Mouse (Mus musculus) MEL (cell line): ENCODE results near the gene Gm20390. TPM values are rescaled to one million over a fixed set of nuclear protein-coding genes. Genes with fewer than 3 reads are reported as not detected.

Source experiments
- DNase-seq: peaks from one replicate; pipeline ENCODE4 v3.0.0; 2011; ENCODE audit warnings: low read depth, low spot score
- H3K27ac ChIP-seq: 2 replicates; pipeline ENCODE4 v1.5.1; 2012; ENCODE audit warnings: low read depth, mild to moderate bottlenecking, control low read depth, low read length, moderate library complexity; ENCODE audit not compliant: control insufficient read depth
- H3K27me3 ChIP-seq, 2 experiments: fragments of 150-350 bp in 1 of 2; sonication (generic) in 1 of 2; 2 replicates each; pipeline ENCODE4 v1.6.1; 2012; ENCODE audit warnings: low read length in 2 of 2, mild to moderate bottlenecking in 2 of 2, improper control_type of control experiment in 1 of 2, moderate library complexity in 1 of 2; ENCODE audit not compliant: insufficient read depth in 2 of 2, control insufficient read depth in 1 of 2
- H3K36me3 ChIP-seq, 2 experiments: 2 replicates each; pipeline ENCODE4 v1.6.1; 2012 to 2014; ENCODE audit warnings: low read length in 2 of 2, improper control_type of control experiment in 1 of 2, inconsistent platforms in 1 of 2, mild to moderate bottlenecking in 1 of 2; ENCODE audit not compliant: insufficient read depth in 2 of 2, control insufficient read depth in 1 of 2
- H3K4me1 ChIP-seq, 2 experiments: fragments of 150-350 bp in 1 of 2; sonication (generic) in 1 of 2; 2 replicates each; pipeline ENCODE4 v1.6.1; 2012; ENCODE audit warnings: low read length in 2 of 2, improper control_type of control experiment in 1 of 2, mild to moderate bottlenecking in 1 of 2; ENCODE audit not compliant: insufficient read depth in 2 of 2, control insufficient read depth in 1 of 2
- H3K4me3 ChIP-seq, 2 experiments: fragments of 150-350 bp in 1 of 2; sonication (generic) in 1 of 2; 2 replicates each; pipeline ENCODE4 v1.5.1; 2012; ENCODE audit warnings: low read depth in 2 of 2, low read length in 2 of 2, mild to moderate bottlenecking in 2 of 2, moderate library complexity in 2 of 2, control low read depth in 1 of 2, improper control_type of control experiment in 1 of 2; ENCODE audit not compliant: control insufficient read depth in 1 of 2, insufficient read depth in 1 of 2
- H3K79me2 ChIP-seq: 2 replicates; pipeline ENCODE4 v1.6.1; 2012; ENCODE audit warnings: mild to moderate bottlenecking, low read length, moderate library complexity; ENCODE audit not compliant: control insufficient read depth, poor library complexity, insufficient read depth
- H3K9ac ChIP-seq: 2 replicates; pipeline ENCODE4 v1.6.1; 2012; ENCODE audit warnings: low read depth, mild to moderate bottlenecking, control low read depth, low read length, moderate library complexity; ENCODE audit not compliant: control insufficient read depth, poor library complexity, severe bottlenecking
- H3K9me3 ChIP-seq: fragments of 150-350 bp; sonication (generic); replicated peaks from 2 replicates; pipeline ENCODE4 v1.6.1; 2012; ENCODE audit warnings: mild to moderate bottlenecking, low read length, improper control_type of control experiment, moderate library complexity; ENCODE audit not compliant: insufficient read depth
- BHLHE40 ChIP-seq: IDR thresholded peaks from 2 replicates; pipeline ENCODE4 v1.6.1; 2012; ENCODE audit warnings: low read depth, mild to moderate bottlenecking, inconsistent platforms, low read length, improper control_type of control experiment, borderline replicate concordance
- CHD1 ChIP-seq: IDR thresholded peaks from 2 replicates; pipeline ENCODE4 v1.6.1; 2012; ENCODE audit warnings: low read depth, mild to moderate bottlenecking, inconsistent platforms, low read length, improper control_type of control experiment
- CHD2 ChIP-seq: IDR thresholded peaks from 2 replicates; pipeline ENCODE4 v1.6.1; 2011; ENCODE audit warnings: low read length, improper control_type of control experiment
- CTCF ChIP-seq, 3 experiments: IDR thresholded peaks in 2 of 3; conservative IDR thresholded peaks in 1 of 3; 2 replicates each; pipeline ENCODE4 v1.5.1; 2011 to 2012; ENCODE audit warnings: low read length in 3 of 3, low read depth in 2 of 3, mild to moderate bottlenecking in 2 of 3, improper control_type of control experiment in 1 of 3, inconsistent platforms in 1 of 3, mixed read lengths in 1 of 3, moderate library complexity in 1 of 3; ENCODE audit not compliant: control insufficient read depth in 1 of 3, insufficient read depth in 1 of 3, poor library complexity in 1 of 3, severe bottlenecking in 1 of 3
- E2F4 ChIP-seq: IDR thresholded peaks from 2 replicates; pipeline ENCODE4 v1.6.1; 2011; ENCODE audit warnings: low read depth, low read length, improper control_type of control experiment, borderline replicate concordance
- ELF1 ChIP-seq: IDR thresholded peaks from 2 replicates; pipeline ENCODE4 v1.6.1; 2014; ENCODE audit warnings: low read depth, mild to moderate bottlenecking, inconsistent platforms, low read length, improper control_type of control experiment, moderate library complexity
- EP300 ChIP-seq, 2 experiments: IDR thresholded peaks; 2 replicates each; pipeline ENCODE4 v1.6.1; 2011; ENCODE audit warnings: improper control_type of control experiment in 2 of 2, low read length in 2 of 2, low read depth in 1 of 2, mild to moderate bottlenecking in 1 of 2
- ETS1 ChIP-seq: IDR thresholded peaks from 2 replicates; pipeline ENCODE4 v1.6.1; 2012; ENCODE audit warnings: low read depth, mild to moderate bottlenecking, inconsistent platforms, low read length, improper control_type of control experiment, moderate library complexity
- GABPA ChIP-seq: IDR thresholded peaks from 2 replicates; pipeline ENCODE4 v1.6.1; 2012; ENCODE audit warnings: low read depth, mild to moderate bottlenecking, inconsistent platforms, low read length, improper control_type of control experiment, moderate library complexity
- GATA1 ChIP-seq: IDR thresholded peaks from 2 replicates; pipeline ENCODE4 v1.6.1; 2011; ENCODE audit warnings: low read depth, low read length, improper control_type of control experiment
- JUND ChIP-seq: IDR thresholded peaks from 2 replicates; pipeline ENCODE4 v1.6.1; 2011; ENCODE audit warnings: low read depth, mild to moderate bottlenecking, improper control_type of control experiment, low read length
- KAT2A ChIP-seq: conservative IDR thresholded peaks from 2 replicates; pipeline ENCODE4 v1.6.1; 2012; ENCODE audit warnings: low read depth, low read length, improper control_type of control experiment, inconsistent platforms
- MAFK ChIP-seq: IDR thresholded peaks from 2 replicates; pipeline ENCODE4 v1.6.1; 2011; ENCODE audit warnings: low read depth, mild to moderate bottlenecking, low read length, improper control_type of control experiment, borderline replicate concordance
- MAZ ChIP-seq: IDR thresholded peaks from 2 replicates; pipeline ENCODE4 v1.6.1; 2012; ENCODE audit warnings: low read depth, mild to moderate bottlenecking, inconsistent platforms, low read length, improper control_type of control experiment
- MEF2A ChIP-seq: IDR thresholded peaks from 2 replicates; pipeline ENCODE4 v1.6.1; 2014; ENCODE audit warnings: low read depth, mild to moderate bottlenecking, inconsistent platforms, low read length, improper control_type of control experiment; ENCODE audit not compliant: poor library complexity, insufficient replicate concordance, severe bottlenecking; ENCODE audit errors: extremely low read depth
- MYC ChIP-seq: IDR thresholded peaks from 2 replicates; pipeline ENCODE4 v1.6.1; 2011; ENCODE audit warnings: low read depth, mild to moderate bottlenecking, low read length, improper control_type of control experiment, moderate library complexity
- NRF1 ChIP-seq: IDR thresholded peaks from 2 replicates; pipeline ENCODE4 v1.6.1; 2014; ENCODE audit warnings: low read depth, mild to moderate bottlenecking, inconsistent platforms, low read length, improper control_type of control experiment, moderate library complexity; ENCODE audit not compliant: poor library complexity, insufficient read depth, severe bottlenecking
- POLR2A ChIP-seq, 2 experiments: IDR thresholded peaks; 2 replicates each; pipeline ENCODE4 v1.6.1; 2011 to 2012; ENCODE audit warnings: low read length in 2 of 2, mild to moderate bottlenecking in 2 of 2, control low read depth in 1 of 2, improper control_type of control experiment in 1 of 2, low read depth in 1 of 2, moderate library complexity in 1 of 2; ENCODE audit not compliant: control insufficient read depth in 1 of 2, insufficient read depth in 1 of 2, poor library complexity in 1 of 2
- POLR2AphosphoS2 ChIP-seq: IDR thresholded peaks from 2 replicates; pipeline ENCODE4 v1.6.1; 2011; ENCODE audit warnings: low read length, improper control_type of control experiment
- POLR2AphosphoS5 ChIP-seq: IDR thresholded peaks from 2 replicates; pipeline ENCODE4 v1.6.1; 2012; ENCODE audit warnings: low read depth, borderline replicate concordance, mild to moderate bottlenecking, inconsistent platforms, low read length, moderate library complexity, mixed read lengths
- RAD21 ChIP-seq: IDR thresholded peaks from 2 replicates; pipeline ENCODE4 v1.6.1; 2011; ENCODE audit warnings: mild to moderate bottlenecking, low read depth, low read length, improper control_type of control experiment
- RCOR1 ChIP-seq: IDR thresholded peaks from 2 replicates; pipeline ENCODE4 v1.6.1; 2012; ENCODE audit warnings: low read depth, mild to moderate bottlenecking, inconsistent platforms, low read length, improper control_type of control experiment
- SMC3 ChIP-seq: IDR thresholded peaks from 2 replicates; pipeline ENCODE4 v1.6.1; 2011; ENCODE audit warnings: low read depth, low read length, improper control_type of control experiment
- TAL1 ChIP-seq: IDR thresholded peaks from 2 replicates; pipeline ENCODE4 v1.6.1; 2012; ENCODE audit warnings: mild to moderate bottlenecking, inconsistent platforms, low read length, moderate library complexity, mixed read lengths
- TBP ChIP-seq: IDR thresholded peaks from 2 replicates; pipeline ENCODE4 v1.8.0; 2011; ENCODE audit warnings: low read depth, low read length, improper control_type of control experiment
- TCF12 ChIP-seq: IDR thresholded peaks from 2 replicates; pipeline ENCODE4 v1.6.1; 2014; ENCODE audit warnings: low read depth, mild to moderate bottlenecking, inconsistent platforms, low read length, improper control_type of control experiment, moderate library complexity
- UBTF ChIP-seq: IDR thresholded peaks from 2 replicates; pipeline ENCODE4 v1.6.1; 2012; ENCODE audit warnings: low read depth, mild to moderate bottlenecking, inconsistent platforms, low read length, improper control_type of control experiment, moderate library complexity, borderline replicate concordance; ENCODE audit not compliant: insufficient read depth
- USF1 ChIP-seq: IDR thresholded peaks from 2 replicates; pipeline ENCODE4 v1.6.1; 2014; ENCODE audit warnings: low read depth, mild to moderate bottlenecking, inconsistent platforms, low read length, improper control_type of control experiment, moderate library complexity
- USF2 ChIP-seq, 2 experiments: IDR thresholded peaks; 2 replicates each; pipeline ENCODE4 v1.6.1; 2011 to 2012; ENCODE audit warnings: improper control_type of control experiment in 2 of 2, low read length in 2 of 2, borderline replicate concordance in 1 of 2, inconsistent platforms in 1 of 2, low read depth in 1 of 2, mild to moderate bottlenecking in 1 of 2; ENCODE audit not compliant: insufficient read depth in 1 of 2
- ZC3H11A ChIP-seq: IDR thresholded peaks from 2 replicates; pipeline ENCODE4 v1.6.1; 2012; ENCODE audit warnings: low read depth, mild to moderate bottlenecking, inconsistent platforms, low read length, improper control_type of control experiment
- ZKSCAN1 ChIP-seq: IDR thresholded peaks from 2 replicates; pipeline ENCODE4 v1.6.1; 2012; ENCODE audit warnings: low read depth, mild to moderate bottlenecking, inconsistent platforms, low read length, improper control_type of control experiment, moderate library complexity
- ZMIZ1 ChIP-seq: IDR thresholded peaks from 2 replicates; pipeline ENCODE4 v1.6.1; 2012; ENCODE audit warnings: low read depth, mild to moderate bottlenecking, inconsistent platforms, low read length, improper control_type of control experiment, moderate library complexity
- ZNF384 ChIP-seq: IDR thresholded peaks from 2 replicates; pipeline ENCODE4 v1.6.1; 2012; ENCODE audit warnings: low read depth, mild to moderate bottlenecking, inconsistent platforms, low read length, improper control_type of control experiment
- polyA plus RNA-seq, 2 experiments: library from polyadenylated mRNA; stranded (reverse) in 1 of 2; unstranded in 1 of 2; fragments of >175 nt in 1 of 2; fragments of >200 nt in 1 of 2; gene quantifications; 2 replicates each; pipeline versions ENCODE4 v1.2.1 to v1.2.4; 2012; ENCODE audit warnings: low replicate concordance in 2 of 2, low read depth in 1 of 2; ENCODE audit not compliant: insufficient read length in 2 of 2, insufficient read depth in 1 of 2, missing spikeins in 1 of 2
- total RNA-seq: library from RNA; depleted of rRNA; stranded (reverse); fragments of 300-350 nt; gene quantifications from 2 replicates; pipeline ENCODE4 v1.2.3, GENCODE M21; 2012; rRNA removed

Gm20390 gene
- total RNA-seq (673 and 732 TPM in 2 replicates), polyA plus RNA-seq (100 to 1,000 TPM in 1 of 2 experiments, not detected in 1; 760 TPM)

DNA sequence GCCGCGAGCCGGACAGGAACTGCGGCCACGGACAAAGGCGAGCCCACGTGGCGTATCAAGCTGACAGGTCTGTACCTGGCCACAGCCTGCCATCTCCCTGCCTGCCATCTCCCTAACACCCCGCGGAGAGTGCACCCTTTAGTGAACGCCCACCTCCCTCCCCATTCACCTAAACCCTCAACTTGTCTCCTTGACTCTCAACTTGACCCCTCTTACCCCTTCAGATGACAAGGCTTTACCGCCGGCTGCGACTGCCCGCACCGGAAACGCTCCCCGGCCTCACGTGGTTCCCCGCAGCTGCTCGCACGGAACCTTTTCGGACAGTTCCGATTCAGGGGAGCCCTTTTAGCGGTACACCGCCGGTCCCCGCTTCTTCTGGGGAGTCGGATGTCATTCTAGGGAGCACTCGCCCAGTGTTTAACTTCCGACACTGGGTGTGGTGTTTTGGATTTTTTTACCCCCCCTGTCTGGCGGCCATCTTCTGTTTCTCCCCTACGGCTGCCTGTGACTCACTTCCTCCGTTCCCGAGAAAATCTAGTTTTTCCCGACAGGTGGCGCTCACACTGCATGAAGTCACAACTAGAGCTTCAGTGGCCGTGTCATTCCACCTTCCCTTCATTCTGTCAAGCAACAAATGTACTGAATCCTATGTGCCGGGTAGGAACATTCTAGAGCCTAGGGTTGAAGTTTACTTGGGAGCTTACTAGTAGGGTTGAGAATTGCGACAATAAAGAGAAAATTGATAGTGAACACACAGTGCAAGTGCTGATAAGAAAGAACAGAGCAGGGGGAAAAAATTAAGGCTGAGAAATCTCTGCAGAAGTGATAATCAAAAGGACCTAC is at the start of gene Gm20390, which contains the start of gene Nme1:
Gm20390 (minus strand) TSS at position 289 of the 843 bp plus-strand sequence.
Nme1 (minus strand) TSS at position 517 of the 843 bp plus-strand sequence.
- peaks cover 40% of the 10 kb centered on the region for H3K79me2 ChIP-seq
- peak; percentile 100 for DNase-seq
- H3K4me3 ChIP-seq, result peak within 1 kb of the TSS; percentile 66 to 74
- peak within 1 kb of the TSS; percentile 74 for H3K27ac ChIP-seq
- peaks cover 8 to 30% of the 10 kb centered on the region in 2 experiments for H3K36me3 ChIP-seq
- H3K9me3 ChIP-seq, result no peaks in the 10 kb centered on the region
- peaks cover 4 to 21% of the 10 kb centered on the region in 2 experiments for H3K4me1 ChIP-seq
- H3K9ac ChIP-seq, result peak within 1 kb of the TSS; percentile 82
- H3K27me3 ChIP-seq, result 0 out of 4 replicates have a peak, but pooled peaks cover 0 to 2% of the 10 kb centered on the region in 2 experiments
- TF ChIP-seq USF2 (IDR thresholded peaks at IDR 0.05; ENCODE audit: borderline replicate concordance in 1 of 2, insufficient read depth in 1 of 2, low read depth in 1 of 2, low read length in 2 of 2) (peak; percentile 21 to 72; a peak in 3 of 4 replicates), ELF1 (peak; percentile 86), TCF12 (peak; percentile 90), BHLHE40 (peak; percentile 77; the same call in 1 of the 2 replicates), POLR2AphosphoS2 (peak; percentile 73; the same call in 1 of the 2 replicates), GATA1 (peak; percentile 32; the same call in 1 of the 2 replicates), GABPA (no peak), CTCF (IDR thresholded peaks at IDR 0.05 in 2 of 3, conservative IDR thresholded peaks at IDR 0.05 in 1 of 3; ENCODE audit: control insufficient read depth in 1 of 3, insufficient read depth in 1 of 3, low read depth in 2 of 3, low read length in 3 of 3, poor library complexity in 1 of 3, severe bottlenecking in 1 of 3) (peak; percentile 67 to 99 (median 79)), CHD1 (no peak), KAT2A (peak; percentile 88), MAZ (peak; percentile 97), E2F4 (no peak), POLR2A (IDR thresholded peaks at IDR 0.05; ENCODE audit: control insufficient read depth in 1 of 2, insufficient read depth in 1 of 2, low read depth in 1 of 2, low read length in 2 of 2, poor library complexity in 1 of 2) (peak; percentile 80 to 90; a peak in 3 of 4 replicates), JUND (no peak), RCOR1 (peak; percentile 16; the same call in 1 of the 2 replicates), ZC3H11A (peak; percentile 89), EP300 (IDR thresholded peaks at IDR 0.05; ENCODE audit: low read depth in 1 of 2, low read length in 2 of 2) (peak in 1 of 2 experiments; percentile 71; a peak in 2 of 4 replicates), MYC (peak; percentile 99), POLR2AphosphoS5 (no peak), RAD21 (peak; percentile 95), USF1 (peak; percentile 98), MAFK (no peak), NRF1 (0 out of 2 replicates have a peak, but pooled peaks have one; percentile 38), SMC3 (peak; percentile 87), ZNF384 (peak; percentile 93), TAL1 (no peak), ZMIZ1 (peak; percentile 48; the same call in 1 of the 2 replicates), MEF2A (no peak), ZKSCAN1 (no peak), UBTF (peak; percentile 98), TBP (peak; percentile 96), CHD2 (no peak), ETS1 (peak; percentile 91)
